Mouse (Mus musculus) E14TG2a.4 (cell line): ENCODE results near the gene Rcsd1.

Source experiments
- H3K27me3 ChIP-seq: 2 replicates; pipeline ENCODE4 v1.6.1; 2014; ENCODE audit warnings: low read length, control low read depth; ENCODE audit not compliant: insufficient read depth
- H3K36me3 ChIP-seq: 2 replicates; pipeline ENCODE4 v1.6.1; 2014; ENCODE audit warnings: low read length, control low read depth; ENCODE audit not compliant: insufficient read depth
- H3K4me1 ChIP-seq: replicated peaks from 2 replicates; pipeline ENCODE4 v1.6.1; 2014; ENCODE audit warnings: low read depth, low read length, control low read depth
- H3K4me3 ChIP-seq: replicated peaks from 2 replicates; pipeline ENCODE4 v1.5.1; 2014; ENCODE audit warnings: mild to moderate bottlenecking, low read length
- H3K9me3 ChIP-seq: 2 replicates; pipeline ENCODE4 v1.6.1; 2014; ENCODE audit warnings: low read length, control low read depth
- CTCF ChIP-seq: conservative IDR thresholded peaks from 2 replicates; pipeline ENCODE4 v1.5.1; 2014; ENCODE audit warnings: low read length
- NANOG ChIP-seq: IDR thresholded peaks from 2 replicates; pipeline ENCODE4 v1.6.1; 2014; ENCODE audit warnings: borderline replicate concordance, low read length, mixed read lengths
- POU5F1 ChIP-seq: IDR thresholded peaks from 2 replicates; pipeline ENCODE4 v1.6.1; 2014; ENCODE audit warnings: low read length, borderline replicate concordance

The Rcsd1 gene

DNA sequence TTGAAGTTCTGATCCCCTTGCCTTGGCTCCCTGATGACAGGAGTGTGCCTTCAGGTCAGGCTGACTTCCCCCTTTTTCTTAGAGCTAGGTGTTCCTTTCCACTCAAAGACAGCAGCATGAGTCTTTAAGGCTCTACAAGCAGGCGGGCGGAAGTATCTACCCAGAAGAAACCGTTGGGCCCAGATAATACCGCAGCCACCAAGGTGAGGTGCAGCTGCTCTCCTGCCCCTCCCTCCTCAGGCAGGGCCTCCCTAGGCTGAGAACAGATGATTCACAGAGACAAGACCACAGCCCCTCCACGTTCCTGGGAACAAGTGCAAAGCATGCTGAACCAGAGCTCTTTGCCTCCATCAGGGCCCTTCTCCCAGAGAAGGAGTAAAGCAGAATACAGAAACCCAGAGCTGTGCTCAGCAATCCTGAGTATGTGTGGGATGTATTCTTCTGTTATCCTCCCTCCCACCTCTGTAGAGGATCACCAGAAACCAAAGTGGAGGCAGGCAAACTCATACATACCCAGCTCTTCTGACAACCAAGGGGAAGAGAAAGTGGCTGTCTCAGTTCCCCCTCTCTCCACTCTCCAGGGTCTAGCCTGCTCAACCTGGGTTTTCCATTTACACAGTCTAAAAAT lies at the start of gene Rcsd1:
TSS of gene Rcsd1 (minus strand) at position 129 of the 628 bp plus-strand sequence.
- TF ChIP-seq POU5F1, result no peak
- no peak for TF ChIP-seq NANOG
- TF ChIP-seq CTCF, result no peak
- Histone ChIP-seq H3K9me3 (no peaks in the 10 kb centered on the region), H3K4me1 (peaks cover 27% of the 10 kb centered on the region), H3K27me3 (peaks cover 68% of the 10 kb centered on the region), H3K36me3 (no peaks in the 10 kb centered on the region), H3K4me3 (no peak within 1 kb of the TSS)

DNA sequence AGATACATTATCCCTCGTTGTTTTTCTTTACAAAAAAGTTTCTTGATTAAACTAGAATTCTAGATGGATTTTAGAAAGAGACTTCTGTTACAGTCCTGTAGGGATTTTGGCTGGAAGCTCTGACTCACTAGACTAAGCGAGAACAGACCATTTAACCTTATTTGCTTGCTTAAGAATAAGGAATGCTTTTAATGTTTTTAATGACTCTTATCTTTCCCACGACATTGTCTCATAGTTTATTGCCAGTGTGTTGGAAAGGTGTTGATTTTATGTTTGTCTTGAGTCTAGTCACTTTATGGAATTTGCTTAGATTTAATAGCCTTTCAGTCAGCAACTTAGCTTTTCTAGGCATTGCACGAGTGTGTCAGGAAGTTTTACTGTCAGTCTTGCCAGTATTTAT lies 45.6 kb upstream of the Rcsd1 start:
- H3K9me3 ChIP-seq, result no peaks in the 10 kb centered on the region
- TF ChIP-seq CTCF, result no peak
- no peak for TF ChIP-seq NANOG
- no peak for TF ChIP-seq POU5F1
- H3K4me1 ChIP-seq, result no peaks in the 10 kb centered on the region
- peaks cover 5% of the 10 kb centered on the region; the same call in 1 of the 2 replicates for H3K27me3 ChIP-seq
- H3K36me3 ChIP-seq, result no peaks in the 10 kb centered on the region
- H3K4me3 ChIP-seq, result no peak overlapping the region

DNA sequence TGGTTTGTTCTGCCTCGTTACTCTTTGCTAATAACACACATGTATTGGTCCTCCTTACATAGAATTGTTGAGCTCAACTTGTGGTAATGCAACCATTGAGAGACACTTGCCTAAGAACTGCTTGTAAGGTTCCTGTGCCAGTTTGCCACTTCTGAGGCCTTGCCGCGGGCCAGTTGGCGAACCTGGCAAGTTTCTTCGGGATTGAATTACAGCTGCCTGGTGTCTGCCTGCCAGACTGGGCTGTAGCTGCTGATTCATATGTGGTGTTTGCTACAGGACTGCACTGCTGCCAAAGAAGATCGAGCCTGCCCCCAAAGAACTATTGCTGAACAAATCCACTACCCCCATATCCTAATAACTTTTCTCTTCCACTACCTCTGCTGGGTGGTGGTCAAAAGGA lies 44.6 kb upstream of the Rcsd1 start:
- Histone ChIP-seq H3K27me3 (peaks cover 11% of the 10 kb centered on the region), H3K4me3 (no peak overlapping the region), H3K9me3 (no peaks in the 10 kb centered on the region), H3K4me1 (no peaks in the 10 kb centered on the region), H3K36me3 (no peaks in the 10 kb centered on the region)
- TF ChIP-seq NANOG, result no peak
- no peak for TF ChIP-seq POU5F1
- TF ChIP-seq CTCF, result no peak

DNA sequence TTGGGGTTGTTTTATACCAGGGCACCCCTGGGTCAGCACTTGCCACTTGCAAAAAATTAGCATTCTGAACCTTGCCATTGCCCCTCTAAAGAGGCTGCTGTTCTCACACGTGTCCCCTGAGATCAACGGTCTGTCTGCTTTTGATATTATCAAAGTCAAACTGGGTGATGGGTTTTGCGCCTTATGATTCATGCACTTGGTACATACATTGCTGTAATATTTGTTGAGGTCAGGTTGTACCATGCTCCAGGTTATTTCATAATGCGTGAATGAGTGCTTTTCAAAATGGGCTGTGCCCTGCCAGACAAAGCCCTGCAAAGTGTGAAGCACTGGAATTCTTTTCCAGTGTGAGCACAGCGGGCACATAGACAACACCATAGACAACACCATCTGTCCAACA lies 42.3 kb upstream of the Rcsd1 start:
- peaks cover 11% of the 10 kb centered on the region for H3K27me3 ChIP-seq
- H3K4me3 ChIP-seq, result no peak overlapping the region
- H3K4me1 ChIP-seq, result no peaks in the 10 kb centered on the region
- H3K9me3 ChIP-seq, result no peaks in the 10 kb centered on the region
- TF ChIP-seq POU5F1, result no peak
- TF ChIP-seq CTCF, result no peak
- no peak for TF ChIP-seq NANOG
- H3K36me3 ChIP-seq, result no peaks in the 10 kb centered on the region

DNA sequence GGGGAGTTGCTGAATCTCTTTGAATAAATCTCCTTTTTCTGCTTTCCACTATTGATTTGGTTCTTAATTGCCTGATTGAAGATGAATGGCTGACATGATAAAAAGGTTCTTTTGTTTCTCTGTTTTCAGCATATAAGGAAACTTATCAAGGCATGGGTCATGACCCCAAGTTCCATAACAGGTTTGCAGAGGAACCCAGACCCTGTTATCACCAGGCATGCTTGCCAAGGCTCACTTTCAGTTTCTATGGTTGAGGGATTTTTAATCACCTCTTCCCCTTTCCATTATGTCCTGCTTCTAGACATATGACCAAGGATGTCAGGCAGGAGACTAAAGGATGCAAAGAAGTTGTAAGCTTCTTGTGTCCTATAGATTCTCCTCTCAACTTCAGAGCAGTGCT lies 41.6 kb upstream of the Rcsd1 start:
- Histone ChIP-seq H3K36me3 (no peaks in the 10 kb centered on the region), H3K4me1 (no peaks in the 10 kb centered on the region), H3K9me3 (no peaks in the 10 kb centered on the region), H3K27me3 (peaks cover 11% of the 10 kb centered on the region), H3K4me3 (no peak overlapping the region)
- TF ChIP-seq POU5F1 (no peak), NANOG (no peak), CTCF (no peak)

DNA sequence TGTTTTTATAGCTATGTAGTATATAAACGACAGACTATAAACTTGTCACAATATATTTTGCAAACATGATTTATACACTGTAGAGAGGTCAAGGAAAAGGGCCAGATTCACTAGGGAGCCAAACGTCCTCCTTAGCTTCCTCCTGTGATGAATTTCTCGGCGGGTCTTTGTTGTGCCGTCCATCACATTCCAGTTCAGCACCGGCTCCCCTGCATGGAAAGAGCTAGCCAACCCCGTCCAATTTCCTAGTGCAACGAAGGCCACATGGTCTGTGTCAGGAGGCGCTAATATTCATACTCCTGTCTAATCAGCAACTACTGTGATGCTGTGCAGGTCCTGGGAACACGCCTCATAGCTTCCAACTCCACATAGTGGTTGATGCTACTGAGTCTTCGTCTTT lies 38.5 kb upstream of the Rcsd1 start:
- Histone ChIP-seq H3K9me3 (no peaks in the 10 kb centered on the region), H3K36me3 (no peaks in the 10 kb centered on the region), H3K27me3 (peaks cover 11% of the 10 kb centered on the region), H3K4me1 (peaks cover 6% of the 10 kb centered on the region), H3K4me3 (no peak overlapping the region)
- TF ChIP-seq POU5F1 (no peak), NANOG (no peak), CTCF (no peak)

DNA sequence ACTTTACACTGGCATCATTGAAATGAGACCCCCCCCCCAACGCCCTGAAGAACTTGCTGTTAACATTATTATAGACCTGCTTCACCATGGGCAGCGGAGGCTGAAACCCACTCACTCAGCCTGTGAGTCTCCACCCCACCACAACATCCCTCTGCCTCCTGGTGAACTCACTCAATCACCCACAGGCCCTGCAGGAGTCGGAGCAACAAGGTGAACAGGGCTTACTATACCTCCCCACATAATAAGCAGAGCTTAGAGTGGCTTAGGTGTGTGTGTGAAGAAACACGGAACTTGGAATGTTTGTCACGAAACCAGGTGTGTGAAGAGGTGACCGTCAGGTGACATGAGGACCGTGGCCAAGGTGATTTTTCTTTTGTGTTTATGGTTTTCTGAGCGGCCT lies 32.4 kb upstream of the Rcsd1 start:
- no peak overlapping the region for H3K4me3 ChIP-seq
- peaks cover 10% of the 10 kb centered on the region for H3K4me1 ChIP-seq
- no peaks in the 10 kb centered on the region for H3K9me3 ChIP-seq
- H3K36me3 ChIP-seq, result no peaks in the 10 kb centered on the region
- TF ChIP-seq POU5F1, result no peak
- H3K27me3 ChIP-seq, result peaks cover 13% of the 10 kb centered on the region

DNA sequence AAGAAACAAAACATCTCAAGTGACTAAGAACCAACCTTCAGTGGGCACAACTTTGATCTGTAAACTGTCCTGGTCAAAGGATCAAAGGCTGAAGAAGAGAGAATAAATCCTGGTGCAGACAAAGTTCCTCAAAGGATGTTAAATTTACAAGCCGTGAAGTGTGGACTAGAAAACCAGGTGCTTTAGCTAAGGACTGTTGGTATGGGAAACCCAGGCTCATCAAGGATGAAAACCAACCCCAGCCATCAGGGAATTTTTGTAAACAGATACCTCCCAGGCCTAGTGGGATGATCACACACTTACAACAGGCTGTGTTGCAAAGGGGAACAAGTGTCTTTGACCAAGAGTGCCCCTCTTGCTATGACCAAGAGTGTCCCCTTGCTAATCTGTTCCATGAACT lies 29.4 kb upstream of the Rcsd1 start:
- no peak overlapping the region for H3K4me3 ChIP-seq
- peaks cover 29% of the 10 kb centered on the region for H3K27me3 ChIP-seq
- no peaks in the 10 kb centered on the region for H3K36me3 ChIP-seq
- H3K9me3 ChIP-seq, result no peaks in the 10 kb centered on the region
- H3K4me1 ChIP-seq, result peaks cover 10% of the 10 kb centered on the region
- TF ChIP-seq NANOG (no peak), POU5F1 (no peak), CTCF (no peak)

DNA sequence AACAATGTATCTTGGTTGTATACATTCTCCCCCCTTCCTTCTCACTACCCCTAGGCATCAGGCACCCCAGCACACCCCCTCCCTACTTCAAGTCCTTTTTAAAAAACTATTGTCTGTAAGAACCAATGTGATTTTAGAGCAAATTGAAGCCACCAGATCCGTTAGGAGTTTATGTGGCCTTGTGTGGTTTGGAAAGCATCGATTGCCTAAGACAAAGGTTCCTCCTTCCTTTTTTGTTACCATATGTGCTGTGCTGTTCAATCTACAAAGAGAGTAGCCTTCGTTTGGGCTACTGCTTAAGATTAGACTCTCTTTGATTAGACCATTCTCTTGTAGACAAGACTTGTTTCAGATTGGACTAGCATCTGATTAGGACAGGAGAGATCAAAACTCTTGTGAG lies 28.3 kb upstream of the Rcsd1 start:
- no peak overlapping the region for H3K4me3 ChIP-seq
- peaks cover 29% of the 10 kb centered on the region for H3K27me3 ChIP-seq
- no peaks in the 10 kb centered on the region for H3K9me3 ChIP-seq
- H3K36me3 ChIP-seq, result no peaks in the 10 kb centered on the region
- no peak for TF ChIP-seq NANOG
- no peak for TF ChIP-seq CTCF
- no peak for TF ChIP-seq POU5F1
- peaks cover 2% of the 10 kb centered on the region; the same call in 1 of the 2 replicates for H3K4me1 ChIP-seq
